Mouse (Mus musculus) hematopoietic stem cell, adult 5-6 weeks (primary cell): ENCODE measurements around the gene Hist1h2ac. TPM values are rescaled to one million over a fixed set of nuclear protein-coding genes. Genes with fewer than 3 reads are reported as not detected.
"Not testable (repeated sequence)": the region's sequence is repeated elsewhere in the genome, so short reads cannot be mapped to it uniquely, and the experiment has no call there.

Experiments used
- ATAC-seq, 2 experiments: fragments of 125-278 bp in 1 of 2; replicated peaks in 1 of 2; 2 replicates each; pipeline ENCODE4 v1.8.0; 2016 to 2017; ENCODE audit warnings: inconsistent platforms in 2 of 2, mild to moderate bottlenecking in 2 of 2, moderate number of reproducible peaks in 2 of 2, low read depth in 1 of 2, moderate TSS enrichment in 1 of 2; ENCODE audit not compliant: low FRiP score in 2 of 2, poor library complexity in 2 of 2, severe bottlenecking in 2 of 2, insufficient read depth in 1 of 2, low TSS enrichment in 1 of 2
- total RNA-seq: library from RNA; stranded (forward); fragments of 172-1452, 232-1000 nt; gene quantifications from 2 replicates; pipeline ENCODE4 v1.2.3, GENCODE M21; 2017

Hist1h2ac gene
- total RNA-seq, 1 experiment from 2014 or later = 45.3 TPM

- no peak for ATAC-seq
Measured at GRCm38 (mm10) chr13:23705751-23706356, 22.1 kb upstream of the Hist1h2ac start.

DNA sequence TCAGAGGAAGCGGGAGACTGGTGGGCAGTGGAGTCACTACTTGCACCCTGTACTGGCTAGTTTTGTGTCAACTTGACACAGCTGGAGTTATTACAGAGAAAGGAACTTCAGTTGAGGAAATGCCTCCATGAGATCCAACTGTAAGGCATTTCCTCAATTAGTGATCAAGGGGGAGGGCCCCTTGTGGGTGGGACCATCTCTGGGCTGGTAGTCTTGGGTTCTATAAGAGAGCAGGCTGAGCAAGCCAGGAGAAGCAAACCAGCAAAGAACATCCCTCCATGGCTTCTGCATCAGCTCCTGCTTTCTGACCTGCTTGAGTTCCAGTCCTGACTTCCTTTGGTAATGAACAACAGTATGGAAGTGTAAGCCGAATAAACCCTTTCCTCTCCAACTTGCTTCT is 19.1 kb upstream of the Hist1h2ac start:
- not testable (repeated sequence) for ATAC-seq

DNA sequence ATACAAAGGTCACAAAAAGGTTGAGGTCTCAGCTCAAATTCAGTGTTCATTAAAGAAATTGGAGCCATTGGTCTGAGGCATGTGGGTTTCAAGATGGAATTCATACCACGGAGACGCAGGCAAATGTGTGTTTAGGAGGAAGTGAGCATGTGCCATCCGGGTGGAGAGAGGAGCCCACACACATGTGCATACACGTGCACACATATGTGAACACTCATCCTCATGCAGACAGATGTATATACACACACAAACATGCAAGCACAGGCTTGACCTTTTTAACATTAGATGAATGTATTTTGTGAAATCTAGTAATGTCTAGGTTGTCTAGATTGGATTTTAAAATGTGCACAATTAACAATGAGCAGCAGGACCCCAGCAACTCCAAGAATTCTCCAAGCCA is 18.5 kb upstream of the Hist1h2ac start:
- no peak for ATAC-seq

DNA sequence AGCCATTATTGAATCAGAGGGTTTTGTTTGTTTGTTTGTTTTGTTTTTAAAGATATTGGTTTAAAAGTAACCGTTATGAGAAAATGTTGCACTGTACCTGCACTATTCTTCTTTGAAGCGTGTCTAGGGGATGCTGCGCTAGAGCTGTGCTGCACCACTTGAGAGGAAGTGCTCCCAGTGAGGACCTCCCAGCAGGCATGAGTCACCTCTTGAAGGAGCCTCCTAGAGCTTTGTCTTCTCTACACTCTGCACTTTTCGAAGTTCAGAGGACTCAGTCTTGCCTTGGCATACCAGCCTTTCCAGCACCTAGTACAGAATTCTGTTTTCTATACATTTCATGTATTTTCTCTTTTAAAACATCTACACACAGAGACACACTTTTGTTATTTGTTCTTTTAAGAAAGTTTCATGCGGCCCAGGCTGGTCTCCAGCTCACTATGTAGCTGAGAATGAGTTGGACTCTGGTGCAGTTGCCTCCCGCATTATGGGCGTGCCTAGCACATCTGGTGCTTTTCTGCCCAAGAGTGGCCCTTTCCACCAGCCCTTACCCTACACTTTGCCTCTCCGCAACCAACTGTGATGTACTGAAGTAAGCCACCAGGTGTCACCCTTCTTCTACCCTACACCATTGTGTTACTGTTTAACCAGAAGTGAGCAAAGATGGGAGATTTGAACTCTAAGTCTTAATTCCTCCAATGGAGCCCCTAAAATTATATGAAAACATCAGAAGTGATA is 17.2 kb upstream of the Hist1h2ac start:
- ATAC-seq = peak; percentile 63 to 68

- ATAC-seq = no peak
Measured at GRCm38 (mm10) chr13:23699767-23700166, 16.0 kb upstream of the Hist1h2ac start.

GRCm38 (mm10) chr13:23698996-23699395 is 15.2 kb upstream of the Hist1h2ac start:
- ATAC-seq = no peak

DNA sequence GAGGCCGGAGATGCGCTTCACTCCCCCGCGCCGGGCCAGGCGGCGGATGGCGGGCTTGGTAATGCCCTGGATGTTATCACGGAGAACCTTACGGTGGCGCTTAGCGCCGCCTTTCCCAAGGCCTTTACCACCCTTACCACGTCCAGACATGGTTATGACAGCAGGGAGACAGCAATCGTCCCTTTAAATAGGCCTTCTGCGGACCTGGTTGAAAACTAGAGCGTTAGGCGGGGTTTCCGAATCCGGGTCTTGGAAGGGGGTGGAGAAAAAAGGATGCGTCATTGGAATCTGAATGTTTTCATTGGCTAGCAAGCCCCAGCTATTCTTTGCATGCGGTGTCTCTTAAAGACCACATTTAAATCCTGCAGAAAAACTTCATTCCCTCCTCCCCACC is 14.5 kb upstream of the Hist1h2ac start, which contains the start of gene Hist1h4c:
Gene Hist1h4c, minus strand, starts transcription at position 155 of the 394 bp plus-strand sequence.
- peak; percentile 91 to 92 for ATAC-seq

DNA sequence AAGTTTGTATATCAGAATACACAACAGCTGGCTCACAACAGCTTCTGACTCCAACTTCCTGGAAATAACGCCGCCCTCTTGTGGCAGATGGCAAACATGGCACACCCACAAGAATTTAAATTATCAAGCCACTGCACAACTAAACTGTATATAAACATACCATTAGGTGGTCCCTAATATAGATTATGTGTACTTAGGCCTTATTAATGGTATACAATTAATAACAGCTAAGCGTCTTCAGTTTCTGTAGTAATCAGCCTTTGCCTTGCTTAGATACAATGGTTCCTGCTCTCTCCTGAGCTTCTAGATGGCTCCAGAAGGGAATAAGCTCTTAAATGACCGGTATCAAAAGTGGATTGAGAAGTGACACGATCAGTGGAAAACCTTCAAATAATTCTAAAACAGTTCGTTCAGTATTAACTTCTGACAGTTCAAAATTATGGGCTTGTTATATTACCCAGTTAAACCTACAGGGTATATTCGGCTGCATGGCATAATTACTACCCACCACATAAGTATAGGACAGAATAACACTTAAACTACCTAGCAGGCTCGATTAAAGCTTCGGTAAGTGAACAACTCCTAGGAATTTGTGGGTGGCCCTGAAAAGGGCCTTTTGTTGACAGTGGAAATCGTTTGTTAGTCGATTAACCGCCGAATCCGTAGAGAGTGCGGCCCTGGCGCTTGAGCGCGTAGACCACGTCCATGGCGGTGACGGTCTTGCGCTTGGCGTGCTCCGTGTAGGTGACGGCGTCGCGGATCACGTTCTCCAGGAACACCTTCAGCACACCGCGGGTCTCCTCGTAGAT is 13.9 kb upstream of the Hist1h2ac start:
- ATAC-seq = peak; percentile 34 to 40; a peak in 2 of 4 replicates

DNA sequence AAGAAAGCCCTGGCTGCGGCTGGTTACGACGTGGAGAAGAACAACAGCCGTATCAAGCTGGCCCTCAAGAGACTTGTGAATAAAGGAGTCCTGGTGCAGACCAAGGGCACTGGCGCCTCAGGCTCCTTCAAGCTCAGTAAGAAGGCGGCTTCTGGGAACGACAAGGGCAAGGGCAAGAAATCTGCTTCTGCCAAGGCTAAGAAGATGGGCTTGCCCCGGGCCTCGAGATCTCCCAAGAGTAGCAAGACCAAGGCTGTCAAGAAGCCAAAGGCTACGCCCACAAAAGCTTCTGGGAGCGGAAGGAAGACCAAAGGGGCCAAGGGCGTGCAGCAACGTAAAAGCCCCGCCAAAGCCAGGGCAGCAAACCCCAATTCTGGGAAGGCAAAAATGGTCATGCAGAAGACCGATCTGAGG is 12.3 kb upstream of the Hist1h2ac start:
- ATAC-seq = no peak

DNA sequence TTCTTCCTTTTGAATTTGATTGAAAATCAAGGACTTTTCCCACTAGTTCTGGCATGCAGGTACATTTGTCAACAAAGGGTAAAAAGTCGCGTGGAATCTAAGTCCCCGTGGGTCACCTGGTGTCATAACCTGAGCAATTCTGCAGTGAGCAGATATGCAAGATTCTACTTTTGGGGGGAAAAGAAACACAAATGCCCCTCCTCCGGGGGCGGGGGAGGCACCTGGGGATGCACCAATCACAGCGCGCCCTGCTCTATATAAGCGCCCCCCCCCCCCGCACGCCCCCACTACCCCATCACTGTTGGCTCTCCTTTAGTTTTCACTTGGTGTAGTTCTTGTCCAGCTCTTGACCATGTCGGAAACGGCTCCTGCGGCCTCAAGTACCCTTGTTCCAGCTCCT is 11.8 kb upstream of the Hist1h2ac start, which contains the start of gene Hist1h1t:
Gene Hist1h1t, plus strand, starts transcription at position 301 of the 400 bp plus-strand sequence.
- ATAC-seq = no peak

GRCm38 (mm10) chr13:23694956-23695355 is 11.2 kb upstream of the Hist1h2ac start:
- ATAC-seq = no peak

GRCm38 (mm10) chr13:23693856-23694440 is 10.2 kb upstream of the Hist1h2ac start:
- ATAC-seq = no peak

DNA sequence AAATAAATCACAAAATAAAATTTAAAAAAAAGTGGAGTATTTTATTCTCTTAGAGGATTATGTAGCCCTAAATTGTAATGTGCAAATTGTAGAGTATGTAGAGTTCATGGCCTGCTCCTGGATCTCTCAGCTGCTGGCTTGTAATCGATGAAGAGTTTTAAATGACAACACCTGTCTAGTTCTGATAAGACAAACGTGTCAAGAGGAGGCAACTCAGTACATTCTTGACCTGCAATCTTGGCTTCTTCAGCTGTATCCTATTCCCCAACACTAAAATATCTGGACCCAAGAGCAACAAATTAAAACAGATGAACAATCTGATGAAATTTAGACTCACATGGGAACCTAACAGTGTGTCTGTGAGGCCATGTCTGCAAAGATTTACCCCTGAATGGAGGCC is 5.7 kb upstream of the Hist1h2ac start:
- no peak for ATAC-seq

DNA sequence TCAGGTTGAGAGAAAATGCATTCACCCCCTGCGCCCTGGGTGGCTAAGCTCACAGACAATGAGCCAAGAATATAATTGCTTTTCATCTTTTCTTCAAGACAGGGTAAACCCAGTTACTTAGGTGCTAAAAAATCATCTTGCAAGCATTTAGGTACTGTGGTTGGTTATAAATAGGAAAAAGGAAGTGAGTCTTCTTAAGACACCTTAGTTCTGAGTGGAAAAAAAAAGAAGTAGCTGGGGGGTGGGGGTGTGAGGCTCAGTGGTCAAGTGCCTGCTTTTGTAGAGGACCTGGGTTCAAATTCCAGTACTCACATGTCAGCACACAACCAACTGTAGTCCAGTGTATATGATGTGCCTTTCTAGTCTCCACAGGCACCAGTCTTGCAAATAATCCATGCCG is 5.2 kb upstream of the Hist1h2ac start:
- ATAC-seq = no peak

DNA sequence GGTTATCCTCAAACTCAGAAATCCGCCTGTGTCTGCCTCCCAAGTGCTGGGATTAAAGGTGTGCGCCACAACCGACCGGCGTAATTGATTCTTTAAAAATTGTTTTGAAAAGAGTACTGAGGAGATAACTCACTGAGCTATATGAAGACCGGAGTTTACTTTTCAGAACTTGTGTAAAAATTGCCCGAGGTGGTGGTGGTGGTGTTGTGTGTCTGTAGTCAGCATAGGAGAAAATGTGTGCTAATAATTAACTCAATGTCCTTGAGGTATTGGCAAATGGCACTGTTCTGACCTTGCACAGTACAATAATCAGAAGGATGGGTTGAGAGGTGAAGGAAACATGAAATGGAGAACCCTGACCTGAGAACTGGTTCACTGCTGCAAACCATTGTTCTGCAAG is 4.2 kb upstream of the Hist1h2ac start:
- ATAC-seq = no peak

GRCm38 (mm10) chr13:23687181-23687580 is 3.4 kb upstream of the Hist1h2ac start:
- ATAC-seq = no peak

- ATAC-seq = no peak
Measured at GRCm38 (mm10) chr13:23685966-23686365, 2.2 kb upstream of the Hist1h2ac start.
